Mouse (Mus musculus) heart, adult 2 months (tissue): ENCODE data around the gene Gm20695.
A peak's percentile ranks its signal among the peaks of the same experiment; 100 is the strongest.

Experiments used
- CTCF ChIP-seq: fragments of 200-600 bp; IDR thresholded peaks from 2 replicates; pipeline ENCODE4 v1.8.1; 2022; ENCODE audit warnings: antibody characterized with exemption, mild to moderate bottlenecking, moderate library complexity
- EP300 ChIP-seq: fragments of 200-500 bp; IDR thresholded peaks from 2 replicates; pipeline ENCODE4 v1.6.1; 2011; ENCODE audit warnings: low read depth, low read length, control low read depth; ENCODE audit not compliant: insufficient read depth
- POLR2A ChIP-seq: fragments of 200-500 bp; IDR thresholded peaks from 2 replicates; pipeline ENCODE4 v1.6.1; 2011; ENCODE audit warnings: mild to moderate bottlenecking, low read depth, low read length, control low read depth; ENCODE audit not compliant: insufficient read depth

- TF ChIP-seq CTCF = peak; percentile 94
- TF ChIP-seq POLR2A = peak; percentile 82
- peak; percentile 52; the same call in 1 of the 2 replicates for TF ChIP-seq EP300
These were observed 24.2 kb downstream of the Gm20695 start, which contains the start of the genes 1700037C18Rik and Cluap1 for GRCm38 (mm10) chr16:3908537-3909111.
